Mouse (Mus musculus) fibroblast of lung, adult 2 months (primary cell): ENCODE data around the gene Spin1.

Experiments
- DNase-seq: peaks from one replicate; pipeline ENCODE4 v3.0.0-alpha.2; 2011; ENCODE audit warnings: low read depth

Spin1 gene

DNA sequence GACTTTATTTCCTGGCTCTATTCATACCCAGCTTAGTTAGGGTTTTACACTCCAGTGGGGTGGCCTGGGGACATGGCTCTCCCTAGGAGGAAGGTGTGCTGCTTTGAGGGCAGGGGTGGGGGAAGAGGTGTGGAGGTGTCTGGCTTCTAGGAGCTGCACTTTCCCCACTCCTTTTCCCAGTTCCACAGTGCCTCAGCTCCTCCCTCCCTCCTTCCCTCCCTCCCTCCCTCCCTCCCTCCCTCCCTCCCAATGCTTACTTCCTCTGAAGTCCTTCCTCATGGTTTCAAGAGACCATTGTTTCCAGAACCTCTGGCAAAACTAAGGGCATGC lies 37.0 kb downstream of the Spin1 start:
- no peak for DNase-seq

DNA sequence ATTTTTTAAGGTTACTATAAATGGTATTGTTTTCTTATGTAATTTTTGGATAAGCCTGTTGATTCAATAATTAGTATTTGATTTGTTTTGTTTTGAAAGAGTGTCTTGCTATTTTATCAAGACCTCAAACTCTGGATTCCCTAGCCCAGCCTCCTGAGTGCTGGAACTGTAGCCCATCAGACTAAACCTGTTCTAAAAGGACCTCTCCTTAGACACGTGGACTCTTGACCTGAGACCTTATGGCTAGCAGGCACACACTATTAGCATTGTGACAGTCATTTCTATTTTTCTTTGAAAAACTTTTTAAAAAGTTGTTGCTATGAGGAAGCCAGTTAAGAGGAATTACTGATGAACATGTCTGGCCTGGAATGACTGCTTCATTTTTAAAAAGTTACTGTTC lies 46.4 kb downstream of the Spin1 start:
- DNase-seq = no peak

DNA sequence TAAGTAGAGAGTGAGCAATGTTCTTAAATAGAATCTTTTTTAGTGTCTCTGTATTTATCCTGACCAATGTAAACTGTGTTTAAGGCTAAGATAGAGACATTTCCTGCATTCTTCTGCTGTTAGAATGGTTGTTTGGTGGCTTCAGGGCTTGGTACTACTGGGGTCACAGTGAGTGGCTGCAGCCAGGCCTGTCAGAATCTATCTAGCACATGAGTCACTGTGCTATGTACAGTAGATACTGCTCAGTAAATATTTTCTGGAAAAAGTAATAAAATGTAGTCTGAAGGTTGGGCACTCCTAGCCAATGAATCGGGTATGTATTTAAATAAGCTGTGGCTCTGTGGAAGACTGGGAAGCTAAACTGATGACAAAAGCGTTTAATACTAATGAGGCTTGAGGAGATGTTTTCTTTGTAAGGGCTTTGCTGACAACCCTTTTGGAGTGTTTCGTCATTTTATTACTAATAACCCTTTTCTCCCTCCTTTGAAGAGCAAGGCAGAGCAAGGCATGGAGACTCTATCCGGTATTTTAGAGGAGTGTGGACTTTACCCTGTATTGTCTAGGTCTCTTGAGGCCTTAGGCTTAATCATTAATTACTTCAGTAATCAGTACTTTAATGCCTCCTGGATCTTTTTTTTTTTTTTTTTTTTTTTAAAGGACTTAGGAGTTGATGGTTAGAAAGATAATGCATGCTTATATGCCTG lies 52.4 kb downstream of the Spin1 start:
- DNase-seq = no peak

DNA sequence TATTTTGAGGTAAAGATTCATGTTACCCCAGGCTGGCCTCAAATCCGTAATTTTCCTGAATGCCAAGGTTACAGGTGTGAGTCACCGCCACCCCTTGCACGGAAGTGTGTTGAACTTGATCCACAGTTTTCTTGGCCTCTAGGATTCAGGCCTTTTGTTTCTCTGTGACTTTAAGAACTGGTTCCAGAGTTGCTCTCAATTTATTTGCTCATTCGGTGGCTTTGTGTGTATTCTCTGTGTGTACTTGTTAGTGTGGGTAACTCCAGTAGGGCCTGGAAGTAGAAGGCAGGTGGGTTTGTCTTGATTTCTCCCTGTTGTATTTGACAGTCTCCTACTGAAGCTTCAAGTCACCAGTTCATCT lies 53.0 kb downstream of the Spin1 start:
- DNase-seq = no peak

DNA sequence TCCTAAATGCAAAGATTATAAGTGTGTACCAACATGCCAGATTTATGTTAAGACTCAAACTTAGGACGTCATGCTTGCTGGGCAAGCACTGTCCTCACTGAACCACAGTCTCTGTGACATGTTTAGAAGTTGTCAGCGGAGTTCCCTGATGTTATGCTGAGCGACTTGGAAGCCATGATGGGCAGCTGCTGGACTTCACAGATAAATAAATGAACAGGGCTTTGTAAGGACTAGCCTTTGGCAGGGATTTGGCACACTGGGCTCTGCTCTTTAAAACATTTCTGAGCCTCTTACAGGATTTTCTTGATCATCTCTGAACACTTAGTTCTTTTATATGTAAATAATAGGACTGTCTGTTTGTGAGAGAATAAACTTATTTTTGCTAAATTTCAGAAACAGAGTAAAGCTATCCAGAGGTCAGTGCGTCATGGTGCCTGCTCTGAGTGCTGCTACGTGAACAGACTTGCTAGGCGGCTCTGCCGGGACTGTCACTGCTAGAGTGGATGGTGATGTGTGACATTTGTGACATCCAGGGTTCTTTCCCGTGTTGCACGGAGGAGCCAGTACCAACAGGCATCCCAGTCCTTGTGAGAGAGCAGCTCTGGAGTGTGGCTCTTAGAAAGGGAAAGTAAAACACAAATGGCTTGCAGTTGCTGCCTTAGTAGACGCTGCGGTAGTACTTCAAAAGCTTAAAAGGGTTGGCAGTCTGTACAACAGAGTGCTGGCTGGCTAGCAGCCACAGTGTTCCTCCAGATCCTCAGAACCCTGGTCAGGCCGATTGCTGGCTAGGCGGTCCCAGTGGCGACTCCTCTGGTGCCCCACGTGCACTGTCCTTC lies 54.7 kb downstream of the Spin1 start:
- DNase-seq = no peak

DNA sequence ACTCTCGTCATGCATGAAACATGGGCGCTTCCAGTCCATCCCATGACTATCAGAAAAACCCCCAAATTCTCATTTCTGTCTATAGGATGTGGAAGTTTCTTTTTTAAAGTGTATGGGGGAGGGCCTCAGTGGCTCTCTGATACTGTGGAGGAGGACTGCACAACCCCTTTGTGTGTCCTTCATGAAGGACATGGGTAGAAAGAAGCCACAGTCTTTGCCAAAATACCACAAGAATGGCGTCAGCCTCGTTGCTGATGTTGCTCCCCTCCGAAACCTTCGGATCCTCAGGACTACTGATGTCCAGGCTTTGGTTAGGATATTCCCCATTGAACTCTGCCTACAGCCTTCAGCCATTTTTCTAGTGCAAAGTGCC lies 55.3 kb downstream of the Spin1 start:
- DNase-seq = no peak

DNA sequence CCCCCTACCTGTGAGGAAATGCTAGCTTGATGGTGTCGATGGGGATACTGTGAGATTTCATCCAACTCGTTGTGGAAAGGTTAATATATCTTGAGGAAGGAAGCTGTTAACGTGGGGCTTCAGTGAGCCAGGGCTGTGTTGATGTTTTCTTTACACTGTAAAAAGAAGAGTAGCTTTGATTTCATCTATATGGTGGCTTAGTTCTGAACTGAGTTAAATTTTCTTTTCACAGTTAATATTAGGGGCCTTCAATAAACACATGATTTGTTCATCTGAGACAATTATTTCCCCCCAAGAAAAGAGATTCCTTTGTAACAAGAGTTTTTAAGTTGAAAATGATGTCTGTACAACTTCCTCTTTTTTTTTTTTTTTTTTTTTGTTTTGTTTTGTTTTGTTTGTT lies 56.6 kb downstream of the Spin1 start:
- no peak for DNase-seq

DNA sequence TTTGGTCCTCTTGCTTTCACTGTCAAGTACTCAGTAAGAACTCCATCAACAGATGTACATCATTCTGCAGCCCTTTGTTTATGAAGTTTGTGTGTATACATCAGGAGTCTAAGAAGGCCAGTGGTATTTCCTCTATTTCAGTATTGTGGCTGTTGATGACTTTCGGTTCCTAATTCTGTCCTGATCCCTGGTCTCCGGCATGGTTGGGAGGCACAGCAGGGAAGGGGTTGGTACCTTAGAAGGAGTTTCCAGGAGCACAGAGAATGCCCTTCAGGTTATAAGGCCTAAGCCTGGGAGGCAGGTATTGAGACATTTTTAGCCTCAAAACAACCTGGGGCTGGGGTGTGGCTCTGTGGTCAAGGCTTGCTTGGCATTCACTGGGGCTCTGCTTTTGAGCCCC lies 61.0 kb downstream of the Spin1 start:
- no peak for DNase-seq

DNA sequence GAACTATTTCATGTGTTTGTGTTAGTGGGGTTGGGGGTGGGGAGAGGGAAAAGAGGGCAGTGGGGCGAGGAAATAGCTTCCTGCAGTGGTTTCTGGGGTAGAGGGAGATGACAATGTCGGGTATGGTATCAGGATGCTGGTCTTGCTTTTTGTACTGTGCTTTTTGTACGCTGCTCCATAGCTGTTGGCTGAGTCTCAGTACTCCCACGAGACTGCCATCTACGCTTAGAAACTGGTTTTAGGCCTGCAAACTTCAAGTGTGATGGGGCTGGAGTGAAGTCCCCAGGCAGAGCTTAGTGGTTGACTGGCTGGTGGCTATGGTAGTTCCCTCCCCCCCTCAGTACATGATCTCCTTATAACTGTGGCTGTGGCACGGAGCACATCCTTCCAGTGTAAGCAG lies 61.6 kb downstream of the Spin1 start:
- DNase-seq = no peak

DNA sequence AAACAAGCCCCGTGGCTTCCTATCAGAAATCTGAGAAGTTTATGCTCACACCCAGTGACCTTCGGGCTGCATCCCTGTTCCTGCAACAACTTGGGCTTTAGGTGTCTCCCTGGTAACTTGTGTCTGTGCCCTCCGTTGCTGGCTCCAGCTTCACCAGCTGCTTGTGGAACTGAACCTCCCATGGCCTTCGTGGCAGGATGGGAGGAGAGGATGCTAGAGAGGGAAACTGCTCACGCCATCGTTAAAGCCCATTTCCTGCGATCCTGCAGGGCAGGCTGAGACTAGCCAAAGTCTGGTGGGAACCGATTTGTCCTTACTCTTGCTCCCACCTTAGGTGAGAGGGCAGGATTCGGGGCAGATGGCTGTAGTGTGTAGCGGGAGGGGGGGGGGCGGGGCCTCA lies 66.0 kb downstream of the Spin1 start:
- no peak for DNase-seq

DNA sequence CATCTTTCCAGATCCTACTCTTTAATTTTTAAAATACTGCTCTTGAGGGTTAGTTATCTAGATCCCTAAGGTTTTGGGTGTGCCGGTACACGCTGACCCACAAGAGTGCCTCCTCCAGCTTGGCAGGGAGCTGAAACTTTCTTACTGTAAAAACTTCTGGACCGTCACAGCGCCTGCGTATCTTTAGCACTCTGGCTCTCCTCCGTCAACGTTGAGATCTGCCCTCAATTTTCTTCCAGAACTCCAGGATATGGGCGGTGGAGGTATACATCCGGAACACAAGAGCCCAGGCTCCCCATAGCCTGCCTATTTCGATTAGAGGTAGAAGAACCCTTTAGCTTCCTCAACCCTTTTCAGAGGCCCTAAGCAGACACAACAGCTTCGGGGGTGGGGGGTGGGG lies 69.5 kb downstream of the Spin1 start:
- DNase-seq = no peak

DNA sequence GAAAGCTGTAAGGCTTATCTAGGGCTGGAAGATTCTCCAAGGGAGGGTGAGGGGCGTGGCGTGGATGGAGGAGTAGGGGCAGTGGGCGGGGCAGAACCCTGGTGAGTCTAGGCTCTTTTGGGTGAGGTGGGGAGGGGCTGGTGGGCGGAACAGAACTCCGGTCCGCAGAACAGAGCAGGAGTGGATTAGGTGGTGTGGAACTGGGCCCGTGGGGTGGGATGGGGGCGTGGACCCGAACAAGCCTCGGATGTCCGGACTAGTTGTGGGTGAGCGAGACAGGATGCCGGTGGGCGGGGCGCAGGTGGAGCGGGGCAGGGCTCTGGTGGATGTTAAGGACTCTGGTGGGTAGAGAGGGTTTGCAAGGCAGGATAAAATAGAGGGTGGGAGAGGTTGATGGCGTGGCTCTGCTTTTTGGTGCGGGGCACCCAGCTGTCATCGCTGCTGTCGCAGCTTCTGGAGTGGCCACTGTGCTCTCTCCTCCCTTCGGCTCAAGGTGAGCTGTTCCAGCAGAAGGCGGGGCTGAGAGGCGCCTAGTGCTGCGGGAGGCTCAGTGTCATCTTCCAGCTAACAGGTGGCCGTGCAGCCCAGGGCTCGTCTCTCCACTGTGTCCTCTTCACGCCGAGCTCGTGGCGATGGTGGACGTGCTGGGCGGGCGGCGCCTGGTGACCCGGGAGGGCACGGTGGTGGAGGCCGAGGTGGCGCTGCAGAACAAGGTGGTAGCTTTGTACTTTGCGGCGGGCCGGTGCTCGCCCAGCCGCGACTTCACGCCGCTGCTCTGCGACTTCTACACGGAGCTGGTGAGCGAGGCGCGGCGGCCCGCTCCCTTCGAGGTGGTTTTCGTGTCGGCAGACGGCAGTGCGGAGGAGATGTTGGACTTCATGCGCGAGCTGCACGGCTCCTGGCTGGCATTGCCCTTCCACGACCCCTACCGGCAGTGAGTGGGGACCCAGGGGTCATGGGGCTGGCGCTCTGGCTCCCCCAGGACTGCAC lies 70.3 kb downstream of the Spin1 start, which contains the start of gene Nxnl2:
Gene Nxnl2, plus strand, starts transcription at position 332 of the 990 bp plus-strand sequence.
- DNase-seq = no peak

DNA sequence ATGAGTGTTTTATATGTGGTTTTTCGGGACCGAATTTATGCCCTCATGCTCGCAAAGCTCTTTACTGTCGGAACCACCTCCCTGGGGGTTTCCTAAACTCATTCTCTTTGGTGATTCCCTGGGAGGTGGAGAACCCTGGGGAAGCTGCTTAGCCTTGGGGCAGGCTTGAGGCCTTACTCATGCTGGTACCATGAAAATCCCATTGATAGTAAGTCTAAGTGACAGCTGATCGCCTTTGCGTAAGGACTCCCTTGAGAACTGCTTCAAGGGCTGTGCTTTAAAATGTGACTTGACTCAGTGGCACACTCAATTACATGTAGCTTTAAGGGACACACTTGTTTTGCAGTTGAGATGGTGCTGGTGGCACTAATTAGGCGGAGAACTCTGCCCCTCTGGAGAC lies 71.9 kb downstream of the Spin1 start:
- no peak for DNase-seq

DNA sequence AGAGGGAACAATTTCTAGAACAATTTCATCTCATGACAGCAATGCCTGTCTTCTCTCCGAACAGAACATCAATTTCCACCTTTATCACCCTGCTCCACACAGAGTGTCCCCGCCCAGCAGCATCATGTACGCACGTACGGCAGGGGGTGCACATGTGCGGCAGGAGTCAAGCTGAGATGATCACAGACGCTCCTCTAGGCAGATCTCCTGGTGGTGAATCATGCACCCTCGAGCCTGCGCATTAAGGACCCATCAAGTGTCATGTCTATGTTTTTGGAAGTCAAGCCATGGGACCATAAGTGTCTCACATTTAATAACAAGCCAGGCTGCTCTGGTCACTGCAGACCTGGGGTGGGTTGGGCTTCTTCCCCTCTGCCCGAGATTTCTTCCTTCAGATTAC lies 78.3 kb downstream of the Spin1 start:
- DNase-seq = no peak

DNA sequence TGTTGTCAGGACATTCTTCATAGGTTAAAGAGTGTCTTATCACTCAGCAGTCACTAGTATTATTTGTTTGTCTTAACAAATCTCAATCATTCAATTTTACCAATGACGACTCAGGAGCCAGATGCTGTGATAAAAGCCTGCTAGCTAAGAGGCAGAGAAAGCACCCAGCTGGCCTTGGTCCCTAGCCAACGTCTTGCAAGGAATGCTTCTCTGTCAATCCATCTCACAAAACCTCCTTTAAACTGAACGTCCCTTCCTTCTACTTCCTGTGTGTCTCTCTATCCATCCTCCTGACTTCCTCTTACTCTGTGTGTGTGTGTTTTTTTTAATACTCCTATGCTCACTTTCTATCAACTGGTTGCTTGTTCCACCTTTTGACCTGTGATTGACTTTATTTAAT lies 78.7 kb downstream of the Spin1 start:
- no peak for DNase-seq

DNA sequence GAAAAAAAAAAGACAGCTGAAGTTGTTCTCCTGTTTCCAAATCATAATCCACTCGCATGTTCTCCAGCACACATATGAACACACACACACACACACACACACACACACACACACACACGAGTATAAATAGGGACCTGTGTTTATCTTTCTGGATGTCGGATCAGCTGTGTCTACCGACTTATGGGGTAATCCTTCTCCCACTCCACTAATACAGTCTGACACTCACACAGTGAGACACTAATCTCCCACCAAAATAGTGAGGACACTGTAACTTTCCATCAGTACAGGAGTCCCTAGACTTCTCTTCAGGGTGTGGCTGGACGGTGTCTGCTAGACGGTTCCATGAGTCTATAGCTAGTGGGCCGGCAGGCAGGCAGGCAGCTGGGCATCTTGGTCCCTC lies 81.6 kb downstream of the Spin1 start:
- no peak for DNase-seq

DNA sequence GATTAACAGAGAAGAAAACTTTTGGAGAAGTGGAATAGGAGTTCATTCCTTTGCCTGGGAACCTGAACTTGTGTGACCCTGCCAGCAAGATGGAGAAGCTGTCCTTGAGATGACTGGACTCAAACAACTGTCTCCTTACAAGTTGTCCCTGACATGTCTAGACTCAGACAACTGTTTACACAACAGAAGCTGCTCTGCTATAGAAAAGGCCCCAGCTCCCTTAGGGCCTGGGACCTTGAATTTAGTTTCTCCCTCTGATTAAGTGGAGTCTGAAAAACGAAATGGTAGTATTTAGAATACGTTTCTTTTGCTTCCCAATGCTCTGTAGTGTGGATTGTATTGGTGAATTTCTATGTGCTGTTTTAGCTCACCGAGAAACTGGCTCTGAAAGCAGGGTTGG lies 84.2 kb downstream of the Spin1 start:
- no peak for DNase-seq

DNA sequence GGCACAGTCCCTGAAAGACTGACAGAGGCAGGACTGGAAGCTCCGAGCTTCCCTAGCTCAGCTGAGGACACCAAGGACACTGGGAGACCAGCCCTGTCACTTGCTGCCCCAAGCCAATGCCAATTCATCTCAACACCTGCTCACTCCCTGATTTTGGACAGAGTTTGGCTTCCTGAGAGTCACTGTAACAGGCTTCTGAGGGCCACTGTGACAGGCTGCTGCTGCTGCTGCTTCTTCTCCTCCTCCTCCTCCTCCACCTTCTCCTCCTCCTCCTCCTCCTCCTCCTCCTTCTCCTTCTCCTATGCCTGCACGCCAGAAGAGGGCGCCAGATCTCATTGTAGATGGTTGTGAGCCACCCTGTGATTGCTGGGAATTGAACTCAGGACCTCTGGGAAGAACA lies 89.7 kb downstream of the Spin1 start:
- no peak for DNase-seq

DNA sequence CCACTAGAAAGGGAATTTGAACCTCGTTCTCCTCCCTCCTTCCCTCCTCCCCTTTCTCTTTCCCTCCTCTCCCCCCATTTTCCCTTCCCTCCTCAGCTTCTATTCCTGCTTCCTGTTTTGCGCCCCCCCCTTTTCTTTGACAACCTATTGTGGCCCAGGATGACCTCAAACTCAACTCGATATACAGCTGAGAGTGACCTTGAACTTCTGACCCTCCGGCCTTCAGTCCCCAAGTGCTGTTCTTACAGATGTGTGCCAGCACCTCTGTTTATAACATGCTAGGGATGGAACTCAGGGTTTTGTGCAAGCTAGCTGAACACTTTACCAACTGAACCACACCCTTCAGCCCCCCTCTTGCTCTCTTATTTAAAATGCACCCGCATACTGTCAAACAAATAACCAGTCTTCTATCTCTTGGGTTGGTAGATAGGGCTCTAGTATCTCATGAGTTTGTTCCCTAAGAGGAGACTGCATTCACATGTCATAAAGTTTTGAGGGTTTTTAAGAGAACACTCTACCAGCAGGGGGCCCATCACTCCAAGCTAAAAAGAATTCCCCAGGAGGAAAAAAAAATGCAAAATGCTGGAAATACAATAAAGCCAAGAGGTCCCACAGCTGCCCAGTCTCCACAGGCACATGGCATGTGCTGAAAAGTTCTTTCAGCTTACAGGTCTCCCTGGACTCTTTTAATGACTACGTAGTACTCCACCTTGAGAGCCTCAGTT lies 90.9 kb downstream of the Spin1 start:
- DNase-seq = no peak

DNA sequence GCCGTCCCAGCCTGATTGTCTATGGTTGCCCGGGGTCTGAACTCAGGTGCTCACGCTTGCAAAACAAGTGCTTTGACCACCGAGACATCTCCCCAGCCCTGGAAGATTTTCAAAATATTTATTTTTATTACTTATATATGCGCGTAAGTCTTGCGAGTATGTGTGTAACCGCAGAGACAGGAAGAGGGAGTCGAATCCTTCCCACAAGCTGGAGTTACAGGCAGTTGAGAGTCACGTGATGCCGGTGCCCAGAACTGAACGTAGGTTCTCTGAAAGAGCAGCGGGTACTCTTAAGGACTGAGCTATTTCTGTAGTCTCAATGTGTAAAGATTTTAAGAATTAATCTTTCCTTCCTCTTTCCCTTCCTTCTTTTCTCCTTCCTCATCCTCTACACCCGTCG lies 93.2 kb downstream of the Spin1 start:
- no peak for DNase-seq

DNA sequence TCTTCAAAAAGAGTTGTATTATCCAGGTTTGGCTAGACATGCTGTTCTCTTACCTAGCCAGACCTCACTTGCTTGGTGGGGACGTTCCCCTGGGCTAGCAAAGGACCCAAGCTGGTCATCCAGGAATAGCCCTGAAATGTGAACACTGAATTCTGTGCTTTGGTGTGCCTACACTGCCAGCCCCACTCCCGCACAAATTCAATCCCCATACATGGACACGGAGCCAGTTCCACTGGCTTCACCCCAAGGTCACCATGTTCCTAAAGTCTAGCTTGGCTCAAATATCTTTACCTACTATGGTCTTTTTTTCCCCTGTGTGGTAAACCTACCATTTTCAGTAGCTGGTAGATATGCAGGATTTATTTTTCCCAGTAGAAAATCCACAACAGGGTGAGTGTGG lies 97.0 kb downstream of the Spin1 start:
- no peak for DNase-seq

DNA sequence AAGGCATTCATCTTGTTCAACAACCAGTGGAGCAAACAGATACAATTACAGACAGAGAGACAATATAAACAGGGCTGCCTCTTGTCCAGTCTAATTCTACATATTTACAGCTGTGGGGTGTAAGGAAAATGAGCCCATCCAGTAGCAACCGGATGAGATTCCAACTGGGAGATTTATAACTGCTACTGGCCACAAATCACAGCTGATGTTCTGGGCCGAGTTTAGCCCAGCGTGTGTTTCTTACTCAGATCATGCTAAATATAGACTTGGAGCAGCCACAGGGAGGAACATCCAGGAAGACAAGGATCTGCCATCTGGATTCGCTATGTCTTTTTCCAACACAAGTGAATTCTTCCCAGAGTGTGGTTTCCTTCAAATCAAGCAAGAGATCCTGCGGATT lies 97.5 kb downstream of the Spin1 start:
- no peak for DNase-seq
